Mouse (Mus musculus) hindbrain, embryonic 14.5 days (tissue): ENCODE data around the gene Il17d. TPM values are rescaled to one million over a fixed set of nuclear protein-coding genes. Genes with fewer than 3 reads are reported as not detected.

Experiments used
- ATAC-seq: fragments of 200-750 bp; cut with Nextera tagmentation; 2 replicates; pipeline ENCODE4 v1.8.0; 2017; ENCODE audit warnings: moderate number of reproducible peaks, mild to moderate bottlenecking, moderate TSS enrichment, moderate library complexity; ENCODE audit not compliant: low FRiP score
- DNase-seq: peaks from one replicate; pipeline ENCODE4 v3.0.0-alpha.2; 2015; ENCODE audit warnings: low spot score
- H3K27ac ChIP-seq: fragments of 300-500 bp; sonication (generic); 2 replicates; pipeline ENCODE4 v1.5.1; 2014; ENCODE audit warnings: mild to moderate bottlenecking, moderate library complexity
- H3K27me3 ChIP-seq: fragments of 300-500 bp; sonication (generic); 2 replicates; pipeline ENCODE4 v1.6.1; 2014; ENCODE audit warnings: mild to moderate bottlenecking, low read length, mixed read lengths; ENCODE audit not compliant: control insufficient read depth, insufficient read depth
- H3K36me3 ChIP-seq: fragments of 300-500 bp; sonication (generic); replicated peaks from 2 replicates; pipeline ENCODE4 v1.6.1; 2014; ENCODE audit not compliant: control insufficient read depth, insufficient read depth
- H3K4me1 ChIP-seq: fragments of 300-500 bp; sonication (generic); replicated peaks from 2 replicates; pipeline ENCODE4 v1.6.1; 2014; ENCODE audit warnings: antibody characterized with exemption, low read length, mixed read lengths; ENCODE audit not compliant: control insufficient read depth, insufficient read depth
- H3K4me2 ChIP-seq: fragments of 300-500 bp; sonication (generic); replicated peaks from 2 replicates; pipeline ENCODE4 v1.6.1; 2014; ENCODE audit warnings: mild to moderate bottlenecking, moderate library complexity
- H3K4me3 ChIP-seq: fragments of 300-500 bp; sonication (generic); replicated peaks from 2 replicates; pipeline ENCODE4 v1.5.1; 2014; ENCODE audit warnings: mild to moderate bottlenecking, low read length
- H3K9ac ChIP-seq: fragments of 300-500 bp; sonication (generic); 2 replicates; pipeline ENCODE4 v1.6.1; 2014
- H3K9me3 ChIP-seq: fragments of 300-500 bp; sonication (generic); 2 replicates; pipeline ENCODE4 v1.6.1; 2016; ENCODE audit warnings: low read length; ENCODE audit not compliant: control insufficient read depth
- WGBS: fragments of 180-500 bp; shearing (Covaris S2); extraction: QIAGEN DNeasy Blood & Tissue Kit; methylation state at CpG from one replicate; pipeline ENCODE4 v1.1.7; 2014; 5-methylcytosine and 5-hydroxymethylcytosine counted together
- polyA plus RNA-seq: library from polyadenylated mRNA; unstranded; fragments of >200 nt; fragmentation: Nextera tagmentation; extraction: Ambion mirVana; gene quantifications from 2 replicates; pipeline ENCODE4 v1.2.1, GENCODE M21; 2014

The Il17d gene
- polyA plus RNA-seq, 1 experiment from 2014 or later = 4.8 TPM

GRCm38 (mm10) chr14:57542231-57542630 is 17.7 kb downstream of the Il17d start:
- WGBS = 62% methylated on average over 34 of the region's 34 CpGs
- Histone ChIP-seq H3K27me3 (no peaks in the 10 kb centered on the region), H3K27ac (no peak overlapping the region), H3K4me2 (no peak overlapping the region), H3K9ac (no peak overlapping the region), H3K4me1 (peaks cover 7% of the 10 kb centered on the region), H3K36me3 (0 out of 2 replicates have a peak, but pooled peaks cover 15% of the 10 kb centered on the region), H3K9me3 (peaks cover 9% of the 10 kb centered on the region; the same call in 1 of the 2 replicates), H3K4me3 (no peak overlapping the region)
- ATAC-seq (no peak), DNase-seq (no peak)

- no peak for DNase-seq
- H3K4me2 ChIP-seq = no peak overlapping the region
- WGBS = 95% methylated on average over 13 of the region's 13 CpGs
- no peak overlapping the region for H3K4me3 ChIP-seq
- peaks cover 9% of the 10 kb centered on the region; the same call in 1 of the 2 replicates for H3K9me3 ChIP-seq
- H3K36me3 ChIP-seq = 0 out of 2 replicates have a peak, but pooled peaks cover 15% of the 10 kb centered on the region
- no peaks in the 10 kb centered on the region for H3K4me1 ChIP-seq
- no peak for ATAC-seq
- no peak overlapping the region for H3K9ac ChIP-seq
- H3K27me3 ChIP-seq = no peaks in the 10 kb centered on the region
- no peak overlapping the region for H3K27ac ChIP-seq
These were observed 19.0 kb downstream of the Il17d start for GRCm38 (mm10) chr14:57543420-57544039.

GRCm38 (mm10) chr14:57545526-57545925 is 20.9 kb downstream of the Il17d start:
- Histone ChIP-seq H3K9ac (no peak overlapping the region), H3K27me3 (no peaks in the 10 kb centered on the region), H3K36me3 (0 out of 2 replicates have a peak, but pooled peaks cover 22% of the 10 kb centered on the region), H3K4me2 (no peak overlapping the region), H3K9me3 (peaks cover 9% of the 10 kb centered on the region; the same call in 1 of the 2 replicates), H3K27ac (no peak overlapping the region), H3K4me3 (no peak overlapping the region), H3K4me1 (no peaks in the 10 kb centered on the region)
- DNase-seq (no peak), ATAC-seq (no peak)
- 86% methylated on average over 17 of the region's 17 CpGs for WGBS

GRCm38 (mm10) chr14:57546131-57546530 is 21.6 kb downstream of the Il17d start:
- H3K9ac ChIP-seq = no peak overlapping the region
- no peak overlapping the region for H3K4me3 ChIP-seq
- no peaks in the 10 kb centered on the region for H3K4me1 ChIP-seq
- H3K36me3 ChIP-seq = 0 out of 2 replicates have a peak, but pooled peaks cover 22% of the 10 kb centered on the region
- no peak for ATAC-seq
- WGBS = 89% methylated on average over 8 of the region's 8 CpGs
- H3K4me2 ChIP-seq = no peak overlapping the region
- H3K27ac ChIP-seq = no peak overlapping the region
- H3K9me3 ChIP-seq = peaks cover 9% of the 10 kb centered on the region; the same call in 1 of the 2 replicates
- DNase-seq = no peak
- no peaks in the 10 kb centered on the region for H3K27me3 ChIP-seq

- H3K36me3 ChIP-seq = 0 out of 2 replicates have a peak, but pooled peaks cover 22% of the 10 kb centered on the region
- no peak overlapping the region for H3K4me2 ChIP-seq
- no peaks in the 10 kb centered on the region for H3K4me1 ChIP-seq
- H3K9me3 ChIP-seq = peaks cover 9% of the 10 kb centered on the region; the same call in 1 of the 2 replicates
- no peak for ATAC-seq
- WGBS = 33% methylated on average over 13 of the region's 13 CpGs
- DNase-seq = no peak
- H3K27me3 ChIP-seq = no peaks in the 10 kb centered on the region
- H3K9ac ChIP-seq = no peak overlapping the region
- no peak overlapping the region for H3K27ac ChIP-seq
- no peak overlapping the region for H3K4me3 ChIP-seq
These were observed 22.0 kb downstream of the Il17d start for GRCm38 (mm10) chr14:57546557-57547021.

GRCm38 (mm10) chr14:57547062-57547461 is 22.5 kb downstream of the Il17d start:
- DNase-seq (no peak), ATAC-seq (no peak)
- Histone ChIP-seq H3K36me3 (0 out of 2 replicates have a peak, but pooled peaks cover 22% of the 10 kb centered on the region), H3K27ac (no peak overlapping the region), H3K9me3 (peaks cover 6% of the 10 kb centered on the region; the same call in 1 of the 2 replicates), H3K9ac (no peak overlapping the region), H3K4me2 (no peak overlapping the region), H3K4me3 (no peak overlapping the region), H3K4me1 (no peaks in the 10 kb centered on the region), H3K27me3 (no peaks in the 10 kb centered on the region)
- 89% methylated on average over 5 of the region's 5 CpGs for WGBS

GRCm38 (mm10) chr14:57552945-57553344 is 28.4 kb downstream of the Il17d start:
- H3K4me2 ChIP-seq = no peak overlapping the region
- no peak overlapping the region for H3K9ac ChIP-seq
- H3K4me3 ChIP-seq = no peak overlapping the region
- ATAC-seq (no peak), DNase-seq (no peak)
- H3K4me1 ChIP-seq = no peaks in the 10 kb centered on the region
- no peaks in the 10 kb centered on the region for H3K9me3 ChIP-seq
- H3K27me3 ChIP-seq = no peaks in the 10 kb centered on the region
- 0 out of 2 replicates have a peak, but pooled peaks cover 12% of the 10 kb centered on the region for H3K36me3 ChIP-seq
- no peak overlapping the region for H3K27ac ChIP-seq

GRCm38 (mm10) chr14:57554434-57554833 is 29.9 kb downstream of the Il17d start:
- WGBS = 93% methylated on average over 5 of the region's 5 CpGs
- DNase-seq = no peak
- H3K36me3 ChIP-seq = 0 out of 2 replicates have a peak, but pooled peaks cover 12% of the 10 kb centered on the region

GRCm38 (mm10) chr14:57555471-57556070 is 31.0 kb downstream of the Il17d start:
- no peak for DNase-seq
- WGBS = 90% methylated on average over 7 of the region's 7 CpGs
- Histone ChIP-seq H3K9ac (no peak overlapping the region), H3K36me3 (0 out of 2 replicates have a peak, but pooled peaks cover 5% of the 10 kb centered on the region), H3K9me3 (no peaks in the 10 kb centered on the region), H3K27ac (no peak overlapping the region), H3K4me3 (no peak overlapping the region), H3K4me1 (no peaks in the 10 kb centered on the region), H3K27me3 (no peaks in the 10 kb centered on the region), H3K4me2 (no peak overlapping the region)
- ATAC-seq = no peak

More at GRCm38 (mm10) chr14:57554434-57554833, 29.9 kb downstream of the Il17d start:
- Histone ChIP-seq H3K4me3 (no peak overlapping the region), H3K4me2 (no peak overlapping the region), H3K27me3 (no peaks in the 10 kb centered on the region), H3K4me1 (no peaks in the 10 kb centered on the region), H3K27ac (no peak overlapping the region), H3K9ac (no peak overlapping the region), H3K9me3 (no peaks in the 10 kb centered on the region)
- no peak for ATAC-seq
